Mouse (Mus musculus) spleen, adult 2 months (tissue): ENCODE measurements at regions not wholly inside any gene's neighbourhood (a gene's known extent, or its start where the extent isn't known, plus 50 kb on each side); places are given as distances from the start of the nearest gene placed in this dataset.

Source experiments
- CTCF ChIP-seq: fragments of 200-500 bp; IDR thresholded peaks from 2 replicates; pipeline ENCODE4 v1.5.1; 2011; ENCODE audit warnings: mild to moderate bottlenecking, inconsistent platforms; ENCODE audit not compliant: insufficient read depth, insufficient read length, insufficient replicate concordance; ENCODE audit errors: extremely low read depth
- POLR2A ChIP-seq: fragments of 200-500 bp; IDR thresholded peaks from 2 replicates; pipeline ENCODE4 v1.6.1; 2011; ENCODE audit warnings: low read depth, low read length, inconsistent platforms

DNA sequence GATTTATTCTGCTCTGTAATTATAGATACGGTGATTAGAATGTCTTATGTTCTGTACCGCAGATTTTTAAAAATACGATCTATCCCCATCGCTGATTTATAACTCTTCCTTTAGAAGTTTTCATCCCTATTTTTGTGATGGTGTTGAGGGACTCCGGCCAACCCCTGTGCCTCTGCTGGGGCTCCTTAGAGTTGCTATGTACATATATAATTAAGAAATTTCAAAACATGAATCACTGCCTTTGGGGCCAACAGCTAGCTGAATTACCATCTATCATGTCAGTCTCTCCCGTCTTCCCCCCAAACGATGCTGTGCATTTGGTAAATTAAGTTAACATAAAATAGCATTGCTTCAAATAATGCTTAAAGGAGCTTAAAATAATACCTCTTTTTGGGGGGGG lies 79.8 kb upstream of the Ctbp2 start:
- TF ChIP-seq POLR2A: no peak
- no peak for TF ChIP-seq CTCF
